Mouse (Mus musculus) layer of hippocampus, adult 18-20 months (tissue): ENCODE results near the gene Tmsb10. TPM values are rescaled to one million over a fixed set of nuclear protein-coding genes. Genes with fewer than 3 reads are reported as not detected.

Experiments used
- DNase-seq, 2 experiments: peaks; one replicate each; pipeline ENCODE4 v3.0.0; 2022; ENCODE audit warnings: low spot score in 2 of 2
- long read RNA-seq: library from polyadenylated mRNA; stranded (forward); transcript quantifications from one replicate; pipeline ENCODE4 v2.0.0, GENCODE M21; 2021
- total RNA-seq, 2 experiments: library from RNA; stranded (reverse); gene quantifications; 2 replicates each; pipeline ENCODE4 v1.2.3; 2021

Tmsb10 gene
- 100 to 1,000 TPM; 264 to 325 TPM for total RNA-seq
- long read RNA-seq, transcript Tmsb10-203 (3 exons, 570 nt), result major isoform, 227 of 338 reads
- long read RNA-seq, transcript Tmsb10-202 (2 exons, 690 nt), result minor isoform, 108 of 338 reads
- long read RNA-seq, partial matches to known transcripts, result 0 of 338 reads
- long read RNA-seq, other reads (novel, unspliced or antisense), result 1 of 338 reads

- DNase-seq, result no peak
Measured at GRCm38 (mm10) chr6:72958662-72959071, at the start of gene Tmsb10. Tmsb10 (minus strand) TSS chr6:72958748.

- no peak for DNase-seq
Measured at GRCm38 (mm10) chr6:73003601-73004000, 45.1 kb upstream of the Tmsb10 start.

GRCm38 (mm10) chr6:73002391-73002790 is 43.8 kb upstream of the Tmsb10 start:
- DNase-seq, result no peak

- no peak for DNase-seq
Measured at GRCm38 (mm10) chr6:72998809-72999208, 40.3 kb upstream of the Tmsb10 start.

GRCm38 (mm10) chr6:72993688-72994082 is 35.1 kb upstream of the Tmsb10 start:
- no peak for DNase-seq

GRCm38 (mm10) chr6:72993054-72993687 is 34.6 kb upstream of the Tmsb10 start:
- DNase-seq, result no peak

- no peak for DNase-seq
Measured at GRCm38 (mm10) chr6:72990206-72990605, 31.7 kb upstream of the Tmsb10 start.

- DNase-seq, result no peak
Measured at GRCm38 (mm10) chr6:72989028-72989736, 30.6 kb upstream of the Tmsb10 start.

GRCm38 (mm10) chr6:72982506-72982905 is 24.0 kb upstream of the Tmsb10 start:
- no peak for DNase-seq

GRCm38 (mm10) chr6:72981851-72982250 is 23.3 kb upstream of the Tmsb10 start:
- no peak for DNase-seq

- DNase-seq, result no peak
Measured at GRCm38 (mm10) chr6:72981124-72981651, 22.6 kb upstream of the Tmsb10 start.

GRCm38 (mm10) chr6:72976866-72977265 is 18.3 kb upstream of the Tmsb10 start:
- DNase-seq, result no peak

GRCm38 (mm10) chr6:72971074-72971473 is 12.5 kb upstream of the Tmsb10 start:
- no peak for DNase-seq

GRCm38 (mm10) chr6:72969787-72970186 is 11.2 kb upstream of the Tmsb10 start:
- DNase-seq, result no peak

GRCm38 (mm10) chr6:72965199-72965598 is 6.7 kb upstream of the Tmsb10 start:
- DNase-seq, result no peak

GRCm38 (mm10) chr6:72962281-72962741 is 3.8 kb upstream of the Tmsb10 start:
- no peak for DNase-seq

GRCm38 (mm10) chr6:72961603-72962002 is 3.1 kb upstream of the Tmsb10 start:
- DNase-seq, result no peak

GRCm38 (mm10) chr6:72960675-72961074 is 2.1 kb upstream of the Tmsb10 start:
- DNase-seq, result no peak

- no peak for DNase-seq
Measured at GRCm38 (mm10) chr6:72959175-72959574, 627 bp upstream of the Tmsb10 start.

- peak; percentile 68 to 80 for DNase-seq
Measured at GRCm38 (mm10) chr6:72957676-72958641, 589 bp downstream of the Tmsb10 start.

- no peak for DNase-seq
Measured at GRCm38 (mm10) chr6:72957093-72957435, 1.5 kb downstream of the Tmsb10 start.
